Mouse (Mus musculus): Measurements from ENCODE around the gene Fut11.

- TF ChIP-seq CTCF (IDR thresholded peaks at IDR 0.05; ENCODE audit: low read depth, low read length) (no peak), EP300 (IDR thresholded peaks at IDR 0.05; ENCODE audit: insufficient read depth, low read depth, low read length) (no peak), POLR2A (IDR thresholded peaks at IDR 0.05; ENCODE audit: insufficient read depth, low read length) (no peak)
These were observed 8.2 kb upstream of the Fut11 start for GRCm38 (mm10) chr14:20686576-20686975.

All from ES-Bruce4 (cell line).